Mouse (Mus musculus): ENCODE data around the gene Sesn1. TPM values are rescaled to one million over a fixed set of nuclear protein-coding genes. Genes with fewer than 3 reads are reported as not detected.
"Not testable (repeated sequence)": the region's sequence is repeated elsewhere in the genome, so short reads cannot be mapped to it uniquely, and the experiment has no call there.

Sesn1 gene
- polyA plus RNA-seq, 1 experiment from 2014 or later, result 40.3 TPM

DNA sequence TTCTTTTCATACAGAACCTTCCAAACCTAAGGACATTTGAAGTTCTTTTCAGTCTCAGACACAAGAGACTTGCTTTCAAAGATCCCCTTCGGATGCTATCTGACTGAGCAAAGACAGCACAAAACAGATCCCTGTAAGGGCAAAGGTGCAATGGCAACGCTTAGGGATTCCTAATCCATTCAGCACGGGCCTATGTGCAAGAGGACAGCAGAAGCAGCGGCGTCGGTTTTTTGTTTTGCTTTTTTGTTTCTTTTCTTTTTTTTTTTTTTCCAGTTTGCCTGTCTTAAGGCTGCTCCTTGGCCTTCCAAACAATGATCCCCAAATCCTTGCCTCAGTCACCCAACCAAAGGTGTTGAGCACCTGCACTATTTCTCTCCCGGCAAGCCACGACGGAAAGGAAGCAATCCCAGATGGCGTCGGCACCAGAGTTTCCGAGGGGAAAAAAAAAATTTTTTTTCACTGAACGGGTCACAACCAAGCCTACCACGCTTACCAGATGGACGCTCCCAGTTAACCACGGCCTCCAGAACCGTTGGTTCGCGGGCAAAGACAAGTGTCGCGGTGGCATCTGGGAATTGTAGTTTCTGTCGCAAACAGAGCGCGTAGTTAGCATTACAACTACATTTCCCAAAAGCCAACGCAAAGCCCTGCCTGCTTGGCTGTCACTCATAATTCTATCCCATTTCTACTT lies 510 bp upstream of the Sesn1 start:
- Histone ChIP-seq H3K4me1 (peaks cover 24% of the 10 kb centered on the region), H3K9me3 (no peaks in the 10 kb centered on the region), H3K4me3 (peak overlapping the region; percentile 68), H3K27ac (peak overlapping the region; percentile 94), H3K9ac (peak overlapping the region; percentile 76), H3K36me3 (no peaks in the 10 kb centered on the region), H3K4me2 (replicated peaks) (peak overlapping the region; percentile 87), H3K27me3 (no peaks in the 10 kb centered on the region)
- ATAC-seq (ENCODE audit: low FRiP score, low read depth), result peak; percentile 82
- 3% methylated on average over 25 of the region's 25 CpGs for WGBS

- Histone ChIP-seq H3K9ac (peak overlapping the region; percentile 76), H3K9me3 (no peaks in the 10 kb centered on the region), H3K27ac (peak overlapping the region; percentile 94), H3K4me1 (peaks cover 24% of the 10 kb centered on the region), H3K27me3 (no peaks in the 10 kb centered on the region), H3K36me3 (no peaks in the 10 kb centered on the region), H3K4me2 (replicated peaks) (peak overlapping the region; percentile 87), H3K4me3 (peak overlapping the region; percentile 68)
- under 1% methylated on average over 36 of the region's 36 CpGs for WGBS
- no peak; the same call in 1 of the 2 replicates for ATAC-seq (ENCODE audit: low FRiP score, low read depth)
These were observed 1.1 kb downstream of the Sesn1 start for GRCm38 (mm10) chr10:41810564-41811455.

DNA sequence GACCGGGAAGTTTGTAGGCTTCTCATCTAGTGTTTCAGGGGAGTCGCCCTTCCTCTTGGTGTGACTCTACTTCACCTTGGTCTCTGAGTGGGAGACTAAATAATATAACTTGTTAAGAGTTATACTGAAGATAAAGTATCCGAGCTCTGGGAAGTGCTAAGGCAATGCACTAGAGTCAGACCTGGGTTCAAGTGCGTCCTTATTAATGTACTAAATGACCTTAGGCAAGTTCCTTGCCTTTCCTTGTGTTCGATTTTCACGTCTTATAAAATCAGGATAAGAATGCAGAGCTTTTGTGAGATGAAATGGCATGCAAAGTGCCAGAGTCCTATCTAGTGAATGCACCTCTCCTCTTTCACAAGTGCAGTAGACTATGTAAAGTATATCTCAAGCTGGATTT lies 2.8 kb downstream of the Sesn1 start:
- WGBS, result 79% methylated on average over 6 of the region's 6 CpGs
- Histone ChIP-seq H3K9ac (no peak overlapping the region), H3K4me3 (peak overlapping the region; percentile 68), H3K4me1 (peaks cover 24% of the 10 kb centered on the region), H3K4me2 (replicated peaks) (peak overlapping the region; percentile 87), H3K36me3 (no peaks in the 10 kb centered on the region), H3K27ac (no peak overlapping the region), H3K9me3 (no peaks in the 10 kb centered on the region), H3K27me3 (no peaks in the 10 kb centered on the region)
- no peak for ATAC-seq (ENCODE audit: low FRiP score, low read depth)

DNA sequence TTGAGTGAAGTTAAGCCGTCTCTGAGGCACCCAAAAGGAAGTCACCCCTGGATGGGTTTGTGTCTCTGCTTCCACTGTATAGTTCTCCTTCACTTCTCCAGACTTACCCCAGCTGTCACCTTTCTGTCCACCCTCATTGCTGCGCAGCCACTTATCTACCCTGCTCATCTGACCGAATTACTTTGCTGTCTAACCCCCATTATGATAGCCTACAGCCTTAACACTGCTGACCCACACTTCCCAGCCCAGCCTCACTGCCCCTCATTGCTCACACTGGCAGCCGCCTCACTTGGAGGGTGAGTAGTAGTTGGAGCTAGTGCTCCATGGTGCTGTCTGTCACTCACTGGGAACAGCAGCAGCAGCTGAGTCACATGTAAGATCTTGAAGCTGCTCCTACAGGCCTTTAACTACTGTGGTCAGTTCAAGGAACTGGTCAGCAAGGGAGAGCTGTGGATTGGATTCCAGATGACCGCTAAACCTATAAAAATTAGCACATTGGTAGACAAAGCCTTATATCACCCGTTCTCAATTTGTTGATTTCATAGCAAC lies 4.6 kb downstream of the Sesn1 start:
- no peaks in the 10 kb centered on the region for H3K27me3 ChIP-seq
- 85% methylated on average over 6 of the region's 6 CpGs for WGBS
- no peak overlapping the region for H3K4me3 ChIP-seq
- no peaks in the 10 kb centered on the region for H3K9me3 ChIP-seq
- H3K4me2 ChIP-seq (replicated peaks), result no peak overlapping the region
- H3K36me3 ChIP-seq, result no peaks in the 10 kb centered on the region
- no peak overlapping the region for H3K27ac ChIP-seq
- H3K4me1 ChIP-seq, result peaks cover 24% of the 10 kb centered on the region
- no peak for ATAC-seq (ENCODE audit: low FRiP score, low read depth)
- H3K9ac ChIP-seq, result no peak overlapping the region

DNA sequence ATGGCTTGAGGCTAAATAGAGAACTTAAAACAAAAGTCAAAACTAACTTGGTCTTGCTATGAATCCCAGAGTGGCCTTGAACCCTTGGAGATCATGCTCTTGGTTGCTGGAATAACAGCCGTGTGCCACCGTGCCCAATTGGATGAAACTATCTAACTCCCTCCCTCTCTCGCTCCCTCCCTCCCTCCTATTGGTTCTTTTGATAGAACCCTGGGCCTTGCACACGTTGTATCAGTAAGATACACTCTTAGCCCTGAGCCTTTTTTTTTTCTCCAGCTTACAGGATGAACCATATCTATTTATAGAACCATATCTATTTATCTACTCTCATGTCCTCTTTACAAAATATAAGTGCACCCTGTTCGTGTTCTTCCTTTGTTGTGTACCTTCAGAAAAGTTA lies 6.8 kb downstream of the Sesn1 start:
- 82% methylated on average over 5 of the region's 5 CpGs for WGBS
- H3K4me3 ChIP-seq, result no peak overlapping the region
- no peaks in the 10 kb centered on the region for H3K9me3 ChIP-seq
- H3K4me2 ChIP-seq (replicated peaks), result no peak overlapping the region
- no peak overlapping the region for H3K27ac ChIP-seq
- no peak for ATAC-seq (ENCODE audit: low FRiP score, low read depth)
- H3K9ac ChIP-seq, result no peak overlapping the region
- peaks cover 22% of the 10 kb centered on the region for H3K4me1 ChIP-seq
- no peaks in the 10 kb centered on the region for H3K36me3 ChIP-seq
- H3K27me3 ChIP-seq, result no peaks in the 10 kb centered on the region

- Histone ChIP-seq H3K9me3 (no peaks in the 10 kb centered on the region), H3K4me1 (peaks cover 8% of the 10 kb centered on the region), H3K9ac (no peak overlapping the region), H3K4me3 (no peak overlapping the region), H3K27me3 (no peaks in the 10 kb centered on the region), H3K4me2 (replicated peaks) (no peak overlapping the region), H3K27ac (no peak overlapping the region), H3K36me3 (no peaks in the 10 kb centered on the region)
- 87% methylated on average over 8 of the region's 8 CpGs for WGBS
- ATAC-seq (ENCODE audit: low FRiP score, low read depth), result no peak
These were observed 8.4 kb downstream of the Sesn1 start for GRCm38 (mm10) chr10:41818036-41818732.

- not testable (repeated sequence) for H3K9me3 ChIP-seq; H3K27ac ChIP-seq; H3K36me3 ChIP-seq; H3K27me3 ChIP-seq; H3K9ac ChIP-seq; ATAC-seq (ENCODE audit: low FRiP score, low read depth); H3K4me2 ChIP-seq (replicated peaks); H3K4me1 ChIP-seq; H3K4me3 ChIP-seq
- WGBS, result 86% methylated on average over 6 of the region's 6 CpGs
These were observed 9.0 kb downstream of the Sesn1 start for GRCm38 (mm10) chr10:41818733-41819070.

GRCm38 (mm10) chr10:41819307-41819706 lies 9.6 kb downstream of the Sesn1 start:
- no peaks in the 10 kb centered on the region for H3K9me3 ChIP-seq
- no peak for ATAC-seq (ENCODE audit: low FRiP score, low read depth)
- H3K27me3 ChIP-seq, result no peaks in the 10 kb centered on the region
- no peak overlapping the region for H3K9ac ChIP-seq
- no peak overlapping the region for H3K4me2 ChIP-seq (replicated peaks)
- no peak overlapping the region for H3K27ac ChIP-seq
- H3K4me3 ChIP-seq, result no peak overlapping the region
- H3K36me3 ChIP-seq, result no peaks in the 10 kb centered on the region
- no peaks in the 10 kb centered on the region; the same call in 1 of the 2 replicates for H3K4me1 ChIP-seq
- WGBS, result 83% methylated on average over 3 of the region's 3 CpGs

- no peaks in the 10 kb centered on the region for H3K4me1 ChIP-seq
- no peak overlapping the region for H3K9ac ChIP-seq
- no peaks in the 10 kb centered on the region for H3K27me3 ChIP-seq
- no peaks in the 10 kb centered on the region for H3K36me3 ChIP-seq
- no peak overlapping the region for H3K4me2 ChIP-seq (replicated peaks)
- WGBS, result 94% methylated on average over 5 of the region's 5 CpGs
- H3K4me3 ChIP-seq, result no peak overlapping the region
- no peaks in the 10 kb centered on the region for H3K9me3 ChIP-seq
- ATAC-seq (ENCODE audit: low FRiP score, low read depth), result no peak
- H3K27ac ChIP-seq, result no peak overlapping the region
These were observed 10.7 kb downstream of the Sesn1 start for GRCm38 (mm10) chr10:41820401-41820800.

DNA sequence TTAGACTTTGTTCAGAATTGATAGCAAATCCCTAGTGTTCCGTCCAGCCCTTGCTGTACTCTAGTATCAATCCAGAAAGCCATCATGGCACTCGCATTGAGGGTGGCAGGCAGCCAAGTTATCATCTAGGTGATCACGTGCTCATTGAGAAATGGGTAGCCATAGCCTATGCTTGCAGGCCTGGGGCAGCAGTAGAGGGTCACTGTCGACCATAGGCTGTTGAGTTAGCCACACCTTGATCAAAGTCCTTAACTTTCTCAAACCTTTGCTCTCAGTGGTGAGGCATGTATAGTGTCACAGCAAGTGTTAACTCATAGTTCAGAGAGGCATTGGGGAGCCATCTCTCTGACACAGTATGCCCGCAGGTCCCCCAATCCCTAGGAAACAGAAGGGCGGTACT lies 11.4 kb downstream of the Sesn1 start:
- no peak overlapping the region for H3K27ac ChIP-seq
- H3K9ac ChIP-seq, result no peak overlapping the region
- WGBS, result 92% methylated on average over 6 of the region's 6 CpGs
- ATAC-seq (ENCODE audit: low FRiP score, low read depth), result no peak
- no peaks in the 10 kb centered on the region for H3K9me3 ChIP-seq
- no peaks in the 10 kb centered on the region for H3K27me3 ChIP-seq
- H3K4me3 ChIP-seq, result no peak overlapping the region
- H3K4me2 ChIP-seq (replicated peaks), result no peak overlapping the region
- H3K4me1 ChIP-seq, result no peaks in the 10 kb centered on the region
- no peaks in the 10 kb centered on the region for H3K36me3 ChIP-seq

DNA sequence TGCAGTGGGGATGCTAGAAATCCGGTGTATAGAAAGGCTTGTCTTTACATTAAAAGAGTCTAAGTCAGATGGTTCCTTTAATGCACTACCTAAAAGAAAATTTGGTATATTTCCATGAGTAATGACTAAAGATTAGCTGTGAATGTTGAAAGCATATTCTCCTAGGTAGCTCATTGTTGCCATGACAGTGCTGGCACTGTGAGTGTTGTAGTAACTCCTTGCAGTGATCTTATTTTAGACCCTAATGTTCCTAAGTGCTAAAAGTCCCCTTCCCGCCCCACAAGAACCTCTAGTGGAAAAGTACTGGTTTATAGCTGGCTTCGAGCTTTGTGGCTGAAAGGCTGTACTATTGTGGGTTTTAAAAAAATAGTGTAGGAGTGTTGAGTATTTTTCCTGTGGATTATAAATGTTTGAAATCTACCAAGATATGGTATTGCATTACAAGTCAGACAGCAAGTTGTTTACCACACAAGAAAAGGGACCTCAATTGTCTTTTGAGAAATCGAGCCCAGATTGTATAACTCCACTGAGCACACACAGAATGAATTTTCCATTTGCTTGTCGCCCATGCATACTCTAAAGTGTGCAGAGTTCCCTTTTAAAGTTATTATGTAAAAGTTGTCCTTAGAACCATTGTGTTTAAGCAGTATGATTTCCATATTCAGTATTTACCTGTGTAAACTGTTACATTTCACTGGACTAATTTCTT lies 13.0 kb downstream of the Sesn1 start:
- Histone ChIP-seq H3K4me1 (no peaks in the 10 kb centered on the region; the same call in 1 of the 2 replicates), H3K9me3 (no peaks in the 10 kb centered on the region), H3K4me3 (no peak overlapping the region), H3K4me2 (replicated peaks) (no peak overlapping the region), H3K27ac (no peak overlapping the region), H3K27me3 (no peaks in the 10 kb centered on the region), H3K36me3 (no peaks in the 10 kb centered on the region), H3K9ac (no peak overlapping the region)
- 71% methylated on average over 5 of the region's 5 CpGs for WGBS
- no peak for ATAC-seq (ENCODE audit: low FRiP score, low read depth)

All from limb, embryonic 13.5 days (tissue).